Mouse (Mus musculus) gonadal fat pad, adult 2 months (tissue): Measurements from ENCODE around the gene Slc44a1. TPM values are rescaled to one million over a fixed set of nuclear protein-coding genes. Genes with fewer than 3 reads are reported as not detected.
A peak's percentile ranks its signal among the peaks of the same experiment; 100 is the strongest.

Experiments
- DNase-seq: peaks from one replicate; pipeline ENCODE4 v3.0.0-alpha.2; 2012; ENCODE audit warnings: low read depth
- polyA plus RNA-seq: library from polyadenylated mRNA; depleted of rRNA; stranded (reverse); fragments of >200 nt; gene quantifications from 2 replicates; pipeline ENCODE4 v1.2.3, GENCODE M21; 2012; rRNA removed

The Slc44a1 gene
- polyA plus RNA-seq: 52.5 and 56.6 TPM in 2 replicates

DNA sequence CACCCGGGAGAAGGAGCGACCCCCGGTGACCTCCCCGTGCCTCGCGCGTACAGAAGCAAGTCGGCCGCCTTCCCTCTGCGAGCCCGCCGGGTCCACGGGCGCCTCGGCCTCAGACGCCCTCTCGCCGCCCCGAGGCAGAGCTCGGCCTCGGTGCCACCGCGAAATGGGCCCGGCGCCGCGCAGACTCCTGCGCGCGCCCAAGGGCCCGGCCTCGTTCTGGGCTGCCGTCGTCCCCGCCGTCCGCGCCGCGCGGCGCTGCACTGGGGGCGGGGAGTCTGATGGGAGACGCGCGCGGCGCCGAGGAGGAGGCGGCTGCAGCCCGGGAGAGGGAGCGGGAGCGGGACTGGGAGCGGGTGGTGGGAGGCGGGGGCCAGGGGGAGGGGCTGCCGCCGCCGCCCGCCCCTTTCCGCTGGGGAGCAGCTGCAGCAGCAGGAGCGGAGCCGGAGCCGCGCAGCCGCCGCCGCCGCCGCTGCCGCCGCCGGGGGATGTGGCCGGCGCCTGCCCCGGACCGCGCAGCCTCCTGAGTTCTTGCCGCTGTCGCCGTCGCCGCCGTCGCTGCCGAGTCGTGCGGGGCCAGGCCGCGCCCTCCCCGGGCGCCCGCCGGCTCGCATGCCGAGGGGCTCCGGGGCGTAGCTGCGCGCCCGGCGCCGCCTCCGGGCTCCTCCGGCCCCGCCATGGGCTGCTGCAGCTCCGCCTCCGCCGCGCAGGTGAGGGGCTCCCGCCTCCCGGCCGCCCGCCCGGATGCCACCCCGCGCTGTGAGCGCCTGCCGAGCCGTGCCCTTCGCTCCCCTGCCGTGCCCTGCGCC, at the start of gene Slc44a1:
Slc44a1 (plus strand) TSS at position 404 of the 806 bp plus-strand sequence.
- DNase-seq: peak; percentile 55

DNA sequence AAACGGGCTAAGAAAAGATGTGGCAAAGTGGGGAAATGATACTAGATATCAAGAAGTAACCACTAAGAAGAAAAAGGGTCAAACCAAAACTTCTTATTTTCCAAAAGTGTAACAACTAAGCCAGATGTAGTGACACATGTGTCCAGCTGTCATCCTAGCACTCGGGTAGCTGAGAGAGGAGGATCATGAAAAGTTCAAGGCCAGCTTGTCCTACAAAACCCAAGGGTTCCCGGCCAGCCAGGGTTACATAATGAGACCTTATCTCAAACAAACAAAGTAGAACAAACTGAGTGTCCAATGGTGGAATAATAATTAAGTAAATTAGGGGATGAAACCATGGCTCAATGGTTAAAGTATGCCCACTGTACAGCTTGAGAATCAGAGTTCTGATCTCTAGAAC, 45.2 kb upstream of the Slc44a1 start:
- no peak for DNase-seq

DNA sequence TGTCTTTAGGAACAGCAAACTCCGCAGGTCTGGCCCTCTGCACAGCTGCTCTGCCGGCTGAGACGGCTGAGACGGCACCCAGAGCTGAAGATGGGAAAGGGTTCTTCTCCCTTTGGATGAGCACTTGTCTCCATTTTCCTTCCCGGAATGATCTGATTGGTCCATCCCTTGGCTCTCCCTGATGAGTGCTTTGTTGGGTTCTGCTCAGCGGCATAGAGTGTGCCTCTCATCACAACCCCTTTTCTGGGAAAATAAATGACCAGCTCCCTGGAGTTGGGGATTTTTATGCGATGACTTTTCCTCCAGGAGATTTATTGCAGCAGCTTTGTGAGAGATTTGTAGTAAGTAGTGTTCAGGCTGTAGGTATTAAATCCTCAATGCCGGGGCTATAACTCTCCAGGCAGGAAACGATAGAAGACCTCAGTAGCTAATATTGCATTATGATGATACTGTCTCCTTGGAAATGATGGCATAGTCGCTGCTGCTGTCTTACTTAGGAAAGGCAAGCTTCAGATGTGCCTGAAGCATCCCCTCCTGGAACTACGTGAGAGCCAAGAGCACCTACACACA, 43.5 kb upstream of the Slc44a1 start:
- no peak for DNase-seq

DNA sequence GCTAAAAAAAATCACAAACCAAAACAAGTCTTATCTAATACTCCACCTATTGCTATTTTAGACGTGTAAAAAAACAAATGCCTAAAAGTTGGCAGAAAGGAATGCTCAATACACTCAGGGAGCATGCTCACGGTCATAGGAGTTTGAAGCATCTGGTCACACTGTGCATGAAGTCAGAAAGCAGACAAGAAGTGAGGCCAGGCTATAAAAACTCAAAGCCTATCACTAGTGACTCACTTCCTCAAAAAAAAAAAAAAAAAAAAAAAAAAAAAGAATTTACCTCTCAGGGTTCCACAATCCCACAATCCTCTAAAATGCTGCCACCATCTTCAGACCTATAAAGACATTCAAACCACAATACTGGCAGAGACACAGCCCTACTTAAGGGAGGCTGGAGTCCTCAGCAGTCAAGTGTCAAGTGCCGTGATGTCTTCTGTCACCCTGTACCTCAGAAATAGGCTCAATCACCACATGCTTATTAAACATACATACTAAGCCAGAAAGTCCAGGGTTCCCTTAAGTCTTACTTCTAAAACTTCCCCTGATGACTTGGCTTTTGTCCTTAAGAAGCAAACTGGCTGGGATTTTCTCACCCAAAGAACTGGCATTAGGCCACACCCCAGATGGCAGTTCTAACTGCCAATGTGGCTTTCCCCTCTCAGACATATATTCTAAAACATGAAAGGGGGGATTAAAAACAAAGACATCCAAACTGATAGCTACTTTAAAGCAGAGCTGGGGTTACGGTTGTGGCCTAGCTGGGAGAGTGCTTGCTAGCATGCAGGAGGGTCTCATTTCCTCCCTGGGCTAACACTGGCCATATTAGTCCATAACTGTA, 42.7 kb upstream of the Slc44a1 start:
- no peak for DNase-seq

DNA sequence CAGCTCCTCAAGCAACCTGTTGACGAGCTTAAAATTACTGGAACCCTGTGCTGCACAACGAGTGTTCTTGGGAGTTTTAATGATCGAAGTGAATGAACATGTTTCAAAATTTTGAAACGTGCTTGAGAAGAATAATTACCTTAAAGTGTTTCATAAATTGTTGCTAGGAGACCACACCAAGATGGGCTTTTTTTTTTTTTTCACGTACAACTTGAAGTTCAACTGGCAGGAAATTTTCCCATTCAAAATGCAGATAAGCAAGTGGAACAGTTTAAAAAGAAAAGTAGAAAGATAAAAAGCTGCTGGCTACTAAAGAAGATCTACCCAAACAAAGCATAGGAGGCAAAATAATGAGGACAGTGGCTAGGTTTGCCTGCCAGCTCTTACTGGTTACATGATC, 41.7 kb upstream of the Slc44a1 start:
- DNase-seq: no peak

DNA sequence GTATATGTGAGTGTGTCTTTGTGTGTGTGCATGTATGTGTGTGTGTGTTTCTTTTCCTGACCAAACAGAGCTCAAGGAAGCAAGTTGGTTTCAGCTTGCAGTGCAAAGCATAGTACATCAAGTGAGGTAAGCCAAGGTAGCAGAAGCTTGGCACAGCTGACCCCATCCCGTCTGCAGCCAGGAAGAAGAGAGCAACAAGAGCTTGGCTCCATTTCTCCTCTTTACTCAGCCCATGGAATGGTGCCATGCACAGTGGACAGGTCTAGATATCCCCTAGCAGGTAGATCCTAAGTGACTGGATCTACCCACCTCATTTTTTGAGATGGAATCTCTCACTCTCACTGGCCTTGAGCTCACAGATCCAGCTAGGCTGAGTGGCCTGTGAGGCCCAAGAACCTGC, 40.8 kb upstream of the Slc44a1 start:
- no peak for DNase-seq

DNA sequence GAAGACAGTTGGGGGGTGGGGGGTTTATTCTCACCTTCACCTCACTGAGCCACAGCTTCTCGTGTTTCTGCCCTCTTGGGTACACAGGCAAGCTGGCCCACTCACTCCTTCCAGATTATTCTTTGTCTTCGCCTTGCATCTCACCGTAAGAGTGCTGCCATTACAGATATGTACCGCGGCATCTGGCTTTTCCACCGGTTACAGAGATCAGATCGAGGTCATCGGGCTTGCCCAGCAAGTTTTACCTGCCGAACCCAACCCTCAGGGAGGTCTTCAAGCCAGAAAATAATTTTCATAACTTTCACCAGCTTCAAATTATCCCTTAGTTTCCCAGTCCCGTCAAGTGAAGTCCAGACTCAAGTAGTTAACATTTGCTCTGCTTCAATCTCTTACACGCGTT, 36.8 kb upstream of the Slc44a1 start:
- DNase-seq: no peak

DNA sequence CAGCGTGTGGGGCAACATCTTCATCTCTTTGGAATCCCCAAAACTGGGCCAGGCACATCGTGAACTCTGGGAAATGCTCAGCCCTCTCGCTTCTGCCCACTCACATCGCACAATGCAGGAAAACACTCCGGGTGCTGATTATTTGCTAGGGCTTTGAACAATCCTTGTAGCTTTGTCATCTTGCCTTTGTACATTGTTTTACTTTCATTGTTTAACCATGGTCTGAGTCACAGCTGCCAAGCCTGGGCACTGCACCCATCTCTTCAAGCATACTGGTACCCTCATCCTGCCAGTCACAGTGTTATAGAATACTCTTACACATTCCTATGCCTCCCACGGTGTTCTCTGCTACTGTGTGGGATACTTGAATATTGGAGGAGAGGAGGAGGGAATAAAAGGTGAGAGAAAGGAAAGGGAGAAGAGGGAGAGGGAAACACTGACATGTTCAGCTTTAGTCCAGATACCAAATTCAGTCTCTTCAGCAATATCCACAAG, 35.7 kb upstream of the Slc44a1 start:
- no peak for DNase-seq

DNA sequence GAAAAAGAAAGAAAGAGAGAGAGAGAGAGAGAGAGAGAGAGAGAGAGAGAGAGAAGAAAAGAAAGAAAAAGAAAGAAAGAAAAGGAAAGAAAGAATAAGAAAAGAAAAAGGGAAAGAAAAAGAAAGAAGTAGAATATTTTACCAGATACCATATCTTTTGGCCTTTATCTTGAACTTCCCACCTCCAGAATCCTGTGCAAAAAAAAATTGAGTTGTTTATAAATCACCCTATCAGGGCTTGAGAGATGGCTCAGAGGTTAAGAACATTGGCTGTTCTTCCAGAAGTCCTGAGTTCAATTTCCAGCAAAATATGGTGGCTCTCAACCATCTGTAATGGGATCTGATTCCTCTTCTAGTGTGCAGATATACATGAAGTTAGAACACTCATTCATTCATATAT, 33.3 kb upstream of the Slc44a1 start:
- no peak for DNase-seq

DNA sequence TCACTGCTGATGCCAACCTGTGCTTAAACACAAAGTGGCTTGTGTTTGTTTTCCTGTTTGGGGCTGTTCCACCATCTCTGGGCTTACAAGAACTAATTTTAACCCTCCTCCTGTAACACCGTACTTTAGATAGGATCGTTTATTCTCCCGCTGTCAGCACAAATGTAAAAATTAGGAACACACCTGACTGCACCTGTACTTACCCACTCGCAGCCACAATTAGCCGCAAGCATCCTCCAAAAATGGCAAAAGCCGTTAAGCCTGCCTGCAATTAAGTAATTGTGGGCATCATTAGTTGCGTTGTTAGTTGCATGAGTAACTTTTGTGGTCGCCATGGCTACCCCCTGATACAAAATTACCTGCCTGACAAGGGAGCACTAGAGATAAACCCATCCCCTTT, 31.4 kb upstream of the Slc44a1 start:
- no peak for DNase-seq

DNA sequence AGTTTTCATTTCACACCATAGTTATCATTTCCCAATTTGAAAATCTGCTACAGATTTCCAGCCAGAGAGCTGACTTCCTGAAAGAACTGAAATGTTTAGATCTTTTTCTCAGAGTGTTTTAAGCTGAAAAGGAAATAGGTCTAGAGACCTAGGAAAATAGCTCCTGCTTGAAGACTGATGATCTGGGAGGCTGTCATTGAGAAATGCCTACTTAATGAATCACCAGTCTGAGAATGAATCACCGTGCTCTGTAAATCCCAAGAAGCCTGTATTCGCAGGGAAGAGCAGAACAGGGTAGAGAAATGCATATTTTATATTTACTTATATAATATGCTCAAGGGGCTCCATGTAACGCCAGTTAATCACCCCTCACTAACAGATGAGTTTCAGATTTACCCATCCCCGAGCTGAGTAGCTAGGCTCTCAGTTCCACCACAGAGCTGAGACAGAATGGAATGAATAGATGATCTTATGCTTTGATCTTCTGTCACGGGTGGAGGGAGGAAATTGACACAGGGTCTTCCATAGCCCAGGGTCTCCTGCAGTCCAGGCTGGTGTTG, 30.6 kb upstream of the Slc44a1 start:
- no peak for DNase-seq

DNA sequence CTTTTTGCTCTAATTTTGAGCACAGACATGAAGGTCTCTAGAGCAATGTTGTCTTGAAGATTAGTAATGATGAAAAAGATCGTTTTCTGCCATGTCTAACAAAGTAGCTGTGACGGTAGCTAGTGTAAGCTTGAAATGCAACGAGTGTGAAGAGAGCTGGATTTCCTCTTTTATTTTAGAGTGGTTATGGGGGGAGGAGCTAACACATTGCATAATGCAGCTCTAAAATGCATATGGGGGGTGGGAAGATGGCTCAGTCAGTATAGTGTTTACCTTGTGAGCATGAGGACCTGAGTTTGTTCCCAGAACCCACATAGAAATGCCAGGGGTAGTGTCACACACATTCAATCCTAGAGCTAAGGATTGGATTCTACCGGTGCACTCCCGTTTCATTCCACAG, 29.5 kb upstream of the Slc44a1 start:
- no peak for DNase-seq

DNA sequence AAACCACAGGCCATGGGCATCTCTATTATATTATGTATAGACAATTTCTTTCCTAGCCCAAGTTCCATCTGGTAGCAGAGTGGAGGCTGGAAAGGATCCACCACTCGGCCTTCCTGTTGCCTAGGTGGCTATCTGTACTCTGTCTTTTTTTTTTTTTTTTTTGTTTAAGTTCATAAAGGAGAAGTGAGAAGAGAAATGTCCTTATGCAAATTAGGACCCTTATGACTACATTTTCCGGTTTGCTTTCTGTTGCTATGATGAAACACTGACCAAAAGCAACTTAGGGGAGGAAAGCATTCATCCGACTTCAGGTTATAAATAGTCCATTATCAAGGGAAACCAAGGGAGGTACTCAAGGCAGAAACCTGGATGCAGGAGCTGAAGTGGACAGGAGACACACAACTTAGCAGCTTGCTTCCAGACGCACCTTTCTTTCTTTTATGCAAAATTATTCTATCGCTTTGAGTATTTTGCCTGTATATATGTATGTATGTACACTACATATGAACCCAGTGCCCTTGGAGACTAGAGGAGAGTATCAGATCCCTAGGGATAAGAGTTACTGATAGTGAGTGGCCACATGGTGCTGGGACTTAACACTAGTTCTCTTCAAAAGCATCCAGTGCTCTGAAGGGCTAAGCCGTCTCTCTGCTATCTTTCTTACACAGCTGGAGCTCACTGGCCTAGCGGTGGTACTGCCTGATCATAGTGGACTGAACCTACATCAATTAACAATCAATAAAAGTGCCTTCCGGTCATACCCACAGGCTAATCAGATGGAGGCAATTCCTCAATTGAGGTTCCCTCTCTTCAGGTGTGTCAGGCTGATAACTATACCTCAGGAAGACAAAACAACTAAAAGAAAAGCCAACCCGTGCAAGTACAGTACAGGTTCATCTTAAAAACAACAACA, 28.0 kb upstream of the Slc44a1 start:
- DNase-seq: no peak

DNA sequence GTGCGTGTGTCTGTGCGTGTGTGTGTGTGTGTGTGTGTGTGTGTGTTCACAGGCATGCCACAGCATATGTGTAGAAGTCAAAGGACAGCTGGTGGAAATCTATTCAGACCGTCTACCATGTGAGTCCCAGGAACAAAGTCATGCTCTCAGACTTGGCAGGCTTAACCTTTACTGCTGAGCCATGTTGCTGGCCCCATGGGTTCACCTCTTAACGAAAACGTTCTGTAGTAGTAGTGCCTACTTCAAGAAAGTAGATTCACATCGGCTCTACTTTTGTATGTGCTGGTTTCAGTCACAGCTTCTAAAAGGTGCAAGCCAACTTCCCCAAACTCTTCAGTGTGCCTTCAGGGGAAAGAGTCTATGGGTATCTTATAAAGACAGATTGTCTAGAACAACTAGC, 27.2 kb upstream of the Slc44a1 start:
- DNase-seq: no peak

DNA sequence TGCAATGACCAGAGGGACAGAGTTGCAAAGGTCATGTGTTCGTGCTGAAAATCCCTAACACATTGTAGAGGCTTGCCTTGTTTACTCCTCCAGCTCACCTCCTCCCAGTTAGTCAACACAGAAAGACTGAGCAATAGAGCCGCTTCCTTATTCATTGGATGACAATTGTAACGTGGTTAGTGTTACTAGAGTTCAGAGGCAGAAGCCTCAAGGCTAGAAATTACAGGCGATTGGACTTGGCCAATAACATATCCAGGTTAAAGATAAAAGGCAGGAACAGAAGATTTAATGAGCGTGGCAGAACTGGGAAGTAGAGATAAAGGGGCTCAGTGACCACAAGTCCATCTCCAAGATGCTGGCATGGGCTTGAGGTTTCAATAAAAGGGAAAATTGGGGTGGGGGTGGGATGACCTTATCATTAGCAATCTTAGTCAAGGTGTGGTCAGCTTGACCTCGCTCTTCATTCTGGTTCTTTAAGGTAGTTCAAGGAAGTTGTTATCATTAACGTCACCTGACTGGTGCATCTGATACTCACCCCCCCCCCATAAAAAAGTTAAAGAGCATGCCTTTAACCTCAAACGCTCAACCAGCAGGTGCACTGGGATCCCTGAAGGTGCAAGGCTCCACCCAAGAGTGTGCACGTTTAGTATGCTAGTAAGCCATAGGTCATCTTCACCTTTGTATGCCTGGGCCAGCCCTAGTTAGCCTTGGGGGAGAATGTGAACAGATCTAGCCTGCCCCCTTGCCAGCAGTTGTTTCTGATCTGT, 26.0 kb upstream of the Slc44a1 start:
- no peak for DNase-seq

DNA sequence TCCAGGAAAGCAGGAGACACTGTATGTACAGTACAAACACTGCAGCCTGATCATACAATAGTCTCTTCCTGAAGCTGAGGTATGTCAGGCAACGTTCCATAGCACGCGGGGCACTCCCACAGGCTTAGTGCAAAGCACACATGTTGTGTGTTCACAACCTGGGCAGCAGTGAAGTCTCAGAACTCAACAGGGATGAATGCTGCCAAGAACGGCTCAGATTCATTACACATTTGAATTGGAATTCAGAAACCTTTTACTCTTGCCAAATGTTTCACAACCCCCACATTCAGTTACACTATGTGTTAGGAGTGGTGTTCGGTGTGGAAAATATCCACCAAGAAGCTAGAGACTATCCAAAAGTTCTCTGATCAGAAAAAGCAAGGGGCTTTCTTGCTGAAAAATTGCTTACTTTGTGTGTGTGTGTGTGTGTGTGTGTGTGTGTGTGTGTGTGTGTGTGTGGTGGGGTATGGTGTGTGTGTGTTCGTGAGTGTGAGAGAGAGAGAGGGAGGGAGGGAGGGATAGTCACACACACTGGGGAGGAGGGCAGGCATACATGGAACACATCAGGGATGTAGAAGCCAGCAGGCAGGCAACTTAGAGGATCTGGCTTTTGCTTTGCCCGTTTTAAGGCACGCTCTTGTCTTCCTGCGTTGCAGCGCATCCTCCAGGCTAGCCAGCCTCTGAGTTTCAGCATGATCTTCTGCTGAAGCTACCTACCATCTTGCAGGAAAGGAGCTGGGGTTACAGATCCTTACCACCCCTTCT, 24.2 kb upstream of the Slc44a1 start:
- peak; percentile 67 for DNase-seq

DNA sequence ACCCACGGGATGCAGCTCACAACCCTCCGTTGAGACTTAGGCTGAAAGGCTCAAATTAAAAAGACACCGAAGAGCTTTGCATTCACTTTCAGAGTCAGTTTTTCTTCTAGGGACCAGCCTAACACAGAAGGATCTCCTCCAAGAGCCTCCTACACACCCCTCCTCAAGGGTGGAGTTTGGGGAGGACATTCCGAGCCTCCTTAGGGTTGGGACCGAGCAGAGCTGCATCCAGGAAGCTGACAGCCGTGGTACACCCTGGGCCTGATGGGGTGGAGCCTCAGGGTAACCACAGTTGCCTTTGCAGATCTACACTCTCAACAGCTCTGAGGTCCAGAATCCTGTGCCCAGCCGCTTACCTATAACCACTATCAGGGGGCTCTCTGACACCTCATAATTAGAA, 23.3 kb upstream of the Slc44a1 start:
- no peak for DNase-seq

DNA sequence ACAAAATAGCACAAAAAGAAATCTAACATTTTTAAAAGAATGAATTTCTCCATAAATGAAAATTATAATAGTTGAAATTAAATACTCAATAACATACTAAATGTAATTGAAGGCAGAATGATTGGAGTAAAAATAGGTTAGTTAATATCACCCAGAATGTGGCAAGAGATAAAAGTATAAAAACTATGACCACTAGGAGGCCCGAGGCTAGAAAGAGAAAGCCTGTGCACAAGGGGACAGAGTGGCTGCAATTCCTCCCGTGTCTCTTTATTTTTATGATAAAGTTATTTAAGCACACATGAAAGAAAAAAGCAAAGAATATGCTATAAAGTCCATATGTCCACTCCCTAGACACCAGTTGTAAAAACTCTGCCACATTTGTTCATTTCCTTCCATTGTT, 17.4 kb upstream of the Slc44a1 start:
- no peak for DNase-seq

DNA sequence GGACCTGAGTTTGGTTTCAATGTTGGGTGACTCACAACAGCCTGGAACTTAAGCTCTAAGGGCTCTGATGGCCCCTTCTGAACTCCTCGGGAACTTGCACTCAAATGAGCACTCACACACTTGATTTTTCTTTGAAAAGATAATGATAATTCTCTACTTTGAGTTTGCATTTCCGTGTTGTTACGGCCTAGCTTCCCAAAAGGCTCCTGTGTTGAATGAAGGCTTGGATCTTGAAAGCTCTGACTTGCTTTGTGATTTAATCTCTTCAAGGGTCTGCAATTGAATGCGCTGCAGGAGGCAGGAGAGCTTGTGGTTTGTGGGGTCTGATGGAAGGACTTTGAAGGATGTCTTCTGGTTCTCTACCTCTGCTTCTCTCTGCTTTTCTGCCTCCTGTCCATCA, 13.1 kb upstream of the Slc44a1 start:
- DNase-seq: no peak

DNA sequence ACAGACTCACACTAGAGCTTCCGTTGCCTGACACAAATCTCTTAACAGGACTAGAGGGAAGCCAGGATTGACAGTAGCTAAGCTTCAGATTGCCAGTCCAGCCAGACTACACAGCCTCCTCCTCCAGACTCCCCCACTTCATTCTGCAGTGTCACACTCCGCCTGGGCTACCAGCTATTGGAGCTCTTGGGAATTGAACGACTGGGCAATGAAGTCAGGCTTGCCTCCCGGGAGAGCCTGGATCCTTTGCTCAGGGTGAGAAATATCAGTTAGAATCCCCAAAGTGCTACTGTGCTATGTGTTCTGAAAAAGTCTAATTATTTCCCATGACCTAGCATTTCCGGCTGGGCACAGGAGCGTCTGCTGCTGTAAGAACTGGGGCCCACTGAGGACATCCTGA, 9.7 kb upstream of the Slc44a1 start:
- DNase-seq: no peak
